Mouse (Mus musculus) C2C12 (cell line): ENCODE measurements around the gene Lmbr1l.

Experiments
- CEBPB ChIP-seq: IDR thresholded peaks from one replicate; pipeline ENCODE4 v1.6.1; 2011; ENCODE audit warnings: low read depth, mild to moderate bottlenecking, control low read depth, moderate library complexity
- CTCF ChIP-seq: IDR thresholded peaks from one replicate; pipeline ENCODE4 v1.5.1; 2011; ENCODE audit not compliant: control insufficient read depth, insufficient read depth, insufficient read length
- FOSL1 ChIP-seq: IDR thresholded peaks from one replicate; pipeline ENCODE4 v1.8.0; 2011; ENCODE audit warnings: mild to moderate bottlenecking, low read length; ENCODE audit not compliant: poor library complexity, insufficient read depth, severe bottlenecking
- MAX ChIP-seq: IDR thresholded peaks from one replicate; pipeline ENCODE4 v1.6.1; 2011; ENCODE audit warnings: mild to moderate bottlenecking, control low read depth
- MYOD1 ChIP-seq: IDR thresholded peaks from one replicate; pipeline ENCODE4 v1.6.1; 2011; ENCODE audit warnings: low read depth; ENCODE audit not compliant: control insufficient read depth, insufficient read length
- USF1 ChIP-seq: IDR thresholded peaks from one replicate; pipeline ENCODE4 v1.6.1; 2011; ENCODE audit warnings: low read depth, mild to moderate bottlenecking, control low read depth, moderate library complexity

- no peak for TF ChIP-seq USF1
- no peak for TF ChIP-seq CTCF
- no peak for TF ChIP-seq MAX
- TF ChIP-seq CEBPB: no peak
- TF ChIP-seq MYOD1: no peak
- TF ChIP-seq FOSL1: no peak
Measured at GRCm38 (mm10) chr15:98863451-98863958, 54.5 kb downstream of the Lmbr1l start.
